Mouse (Mus musculus): ENCODE data around the gene Cog1. TPM values are rescaled to one million over a fixed set of nuclear protein-coding genes. Genes with fewer than 3 reads are reported as not detected.

Cog1 gene
- polyA plus RNA-seq, 1 experiment, result 19.4 TPM

Other genes starting within 250 kb of the Cog1 start
- gene Sstr2, start 29.8 kb upstream of the Cog1 start, polyA plus RNA-seq (2012; ENCODE audit: insufficient read depth, insufficient read length, missing spikeins), result not detected in 2 replicates
- 6.5 and 7.0 TPM in 2 replicates for gene Slc39a11, start 910 bp downstream of the Cog1 start, polyA plus RNA-seq (2012; ENCODE audit: insufficient read depth, insufficient read length, missing spikeins)
- gene Fam104a, start 35.0 kb downstream of the Cog1 start, polyA plus RNA-seq (2012; ENCODE audit: insufficient read depth, insufficient read length, missing spikeins), result 17.2 and 20.3 TPM in 2 replicates
- 3.6 and 4.2 TPM in 2 replicates for gene D11Wsu47e, start 35.2 kb downstream of the Cog1 start, polyA plus RNA-seq (2012; ENCODE audit: insufficient read depth, insufficient read length, missing spikeins)
- gene Cpsf4l, start 60.8 kb downstream of the Cog1 start, polyA plus RNA-seq (2012; ENCODE audit: insufficient read depth, insufficient read length, missing spikeins), result not detected in 2 replicates
- 8.7 and 16.3 TPM in 2 replicates for gene Cdc42ep4, start 102.7 kb downstream of the Cog1 start, polyA plus RNA-seq (2012; ENCODE audit: insufficient read depth, insufficient read length, missing spikeins)